Mouse (Mus musculus) B cell, adult 67 days (primary cell): ENCODE results near the gene Fyb2. TPM values are rescaled to one million over a fixed set of nuclear protein-coding genes. Genes with fewer than 3 reads are reported as not detected.

Experiments used
- total RNA-seq, 2 experiments: library from RNA; stranded (reverse); gene quantifications; 4 replicates each; pipeline ENCODE4 v1.2.4; 2023

Fyb2 gene
- not detected for total RNA-seq

DNA sequence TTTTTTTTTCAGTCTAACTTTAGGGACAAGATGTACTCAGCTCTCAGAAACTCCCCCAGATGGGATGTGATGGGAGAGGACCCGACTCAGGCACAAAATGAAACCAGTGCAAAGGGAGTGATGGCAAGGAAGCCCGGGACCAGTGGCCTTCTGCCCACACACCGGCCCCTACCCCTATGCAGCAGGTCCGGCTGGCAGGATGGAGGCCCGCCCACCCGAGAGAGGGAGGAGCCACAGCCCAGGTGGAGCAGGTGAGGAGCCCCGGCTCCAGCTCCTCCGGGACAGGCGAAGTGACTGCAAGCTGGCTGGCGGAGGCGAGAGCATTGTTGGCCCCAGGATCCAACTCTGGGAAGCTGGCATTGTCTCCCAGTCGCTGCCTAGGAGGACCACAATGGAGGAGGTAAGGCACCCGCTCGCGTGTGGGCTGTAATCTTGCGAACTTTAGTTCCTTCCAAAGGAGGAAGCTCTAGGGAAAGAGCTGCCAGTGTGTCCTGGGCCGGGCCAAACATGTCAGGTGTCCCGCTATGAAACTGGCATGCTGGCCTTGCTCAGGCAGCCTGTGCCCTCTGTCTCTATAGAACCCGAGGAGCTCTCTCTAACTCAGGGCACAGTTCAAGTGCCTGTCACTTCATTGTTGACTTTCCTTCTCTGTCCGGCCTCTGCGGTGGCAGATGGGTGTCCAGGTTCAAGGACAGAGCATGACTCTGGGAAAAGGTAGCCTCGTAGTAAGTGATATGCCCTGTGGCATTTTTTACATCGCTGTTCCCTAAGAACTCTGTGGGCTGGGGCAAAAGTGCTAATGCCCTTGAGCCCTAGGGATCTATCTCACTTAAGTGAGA is at the start of gene Fyb2:
TSS of gene Fyb2 (plus strand) at position 166 of the 839 bp plus-strand sequence.

DNA sequence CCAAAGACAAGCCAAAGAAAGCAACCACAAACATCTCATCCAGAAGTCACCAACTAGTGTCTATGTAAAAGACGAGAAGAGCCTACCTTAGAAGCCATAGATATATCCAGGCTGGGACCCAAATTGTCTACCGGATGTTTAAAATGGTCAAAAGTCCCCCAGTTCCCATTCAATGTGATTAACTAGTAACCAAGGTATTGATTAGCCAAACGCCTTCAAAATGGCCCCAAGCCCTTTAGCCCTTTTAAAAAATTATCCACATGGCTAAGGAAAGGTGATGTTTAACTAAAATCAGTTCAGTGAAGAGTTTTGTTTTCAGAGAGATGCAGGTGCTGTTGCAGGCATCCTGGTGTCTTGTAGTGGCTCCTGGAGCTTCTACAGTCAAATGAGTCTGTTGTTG is 36.9 kb upstream of the Fyb2 start, which contains the start of gene C8a:
TSS of gene C8a (minus strand) at position 76 of the 400 bp plus-strand sequence.

Other genes with a start within 250 kb of the Fyb2 start
- not detected for gene C8b, start 147.1 kb upstream of the Fyb2 start, total RNA-seq
- not detected for gene Gm17662, start 56.1 kb upstream of the Fyb2 start, total RNA-seq
- not detected for gene C8a, start 37.1 kb upstream of the Fyb2 start, total RNA-seq
- gene Prkaa2, start 196.4 kb downstream of the Fyb2 start, total RNA-seq = under 1 TPM in 1 of 2 experiments, not detected in 1; 0.06 TPM
- 10 to 100 TPM in 1 of 2 experiments, 1 to 10 TPM in 1; 8.6 to 11.4 TPM for gene Plpp3, start 243.9 kb downstream of the Fyb2 start, total RNA-seq